Mouse (Mus musculus) myocyte (in vitro differentiated cells): Measurements from ENCODE around the gene Slc39a1. TPM values are rescaled to one million over a fixed set of nuclear protein-coding genes. Genes with fewer than 3 reads are reported as not detected.

Experiments used
- H3K27me3 ChIP-seq: one replicate; pipeline ENCODE4 v1.6.1; 2011; ENCODE audit not compliant: control insufficient read depth, insufficient read depth, insufficient read length
- H3K36me3 ChIP-seq: one replicate; pipeline ENCODE4 v1.6.1; 2011; ENCODE audit not compliant: control insufficient read depth, insufficient read depth
- H3K4me2 ChIP-seq: one replicate; pipeline ENCODE4 v1.6.1; 2011; ENCODE audit warnings: low read depth, control low read depth
- H3K4me3 ChIP-seq: one replicate; pipeline ENCODE4 v1.5.1; 2011; ENCODE audit warnings: mild to moderate bottlenecking, control low read depth, moderate library complexity
- H3K79me2 ChIP-seq: one replicate; pipeline ENCODE4 v1.6.1; 2011; ENCODE audit not compliant: control insufficient read depth, insufficient read depth
- H3ac ChIP-seq: one replicate; pipeline ENCODE4 v1.6.1; 2011; ENCODE audit not compliant: control insufficient read depth, insufficient read length
- CEBPB ChIP-seq: IDR thresholded peaks from 2 replicates; pipeline ENCODE4 v1.6.1; 2011; ENCODE audit warnings: mild to moderate bottlenecking, moderate library complexity; ENCODE audit not compliant: poor library complexity, insufficient read depth, severe bottlenecking
- E2F4 ChIP-seq: IDR thresholded peaks from one replicate; pipeline ENCODE4 v1.6.1; 2011; ENCODE audit warnings: mild to moderate bottlenecking, control low read depth, moderate library complexity; ENCODE audit not compliant: insufficient read depth
- MAX ChIP-seq: IDR thresholded peaks from one replicate; pipeline ENCODE4 v1.6.1; 2011; ENCODE audit warnings: low read depth, mild to moderate bottlenecking, control low read depth
- MYOD1 ChIP-seq, 3 experiments: IDR thresholded peaks; one replicate each; pipeline ENCODE4 v1.6.1; 2011; ENCODE audit warnings: control low read depth in 2 of 3, low read depth in 2 of 3, mild to moderate bottlenecking in 2 of 3, moderate library complexity in 1 of 3; ENCODE audit not compliant: insufficient read length in 2 of 3, control insufficient read depth in 1 of 3
- MYOG ChIP-seq, 3 experiments: IDR thresholded peaks; one replicate each; pipeline ENCODE4 v1.6.1; 2011; ENCODE audit warnings: control low read depth in 2 of 3, low read depth in 2 of 3, mild to moderate bottlenecking in 2 of 3; ENCODE audit not compliant: insufficient read length in 2 of 3, control insufficient read depth in 1 of 3, insufficient read depth in 1 of 3
- POLR2A ChIP-seq: IDR thresholded peaks from one replicate; pipeline ENCODE4 v1.6.1; 2011; ENCODE audit warnings: low read depth, mild to moderate bottlenecking, control low read depth, moderate library complexity; ENCODE audit not compliant: insufficient read length
- POLR2AphosphoS2 ChIP-seq: IDR thresholded peaks from one replicate; pipeline ENCODE4 v1.6.1; 2011; ENCODE audit warnings: low read depth, control low read depth; ENCODE audit not compliant: insufficient read length
- REST ChIP-seq: IDR thresholded peaks from one replicate; pipeline ENCODE4 v1.6.1; 2011; ENCODE audit warnings: mild to moderate bottlenecking, control low read depth, moderate library complexity; ENCODE audit not compliant: insufficient read depth, insufficient read length
- SRF ChIP-seq: IDR thresholded peaks from one replicate; pipeline ENCODE4 v1.6.1; 2011; ENCODE audit warnings: low read depth; ENCODE audit not compliant: control insufficient read depth, insufficient read length
- TCF12 ChIP-seq: IDR thresholded peaks from one replicate; pipeline ENCODE4 v1.6.1; 2011; ENCODE audit warnings: mild to moderate bottlenecking, control low read depth; ENCODE audit not compliant: poor library complexity, insufficient read depth, severe bottlenecking
- TCF3 ChIP-seq: IDR thresholded peaks from one replicate; pipeline ENCODE4 v1.6.1; 2011; ENCODE audit warnings: low read depth, control low read depth; ENCODE audit not compliant: insufficient read length
- USF1 ChIP-seq: IDR thresholded peaks from one replicate; pipeline ENCODE4 v1.6.1; 2011; ENCODE audit warnings: low read depth, mild to moderate bottlenecking, control low read depth, moderate library complexity
- polyA plus RNA-seq: library from polyadenylated mRNA; unstranded; fragments of >200 nt; fragmentation: generic; extraction: Trizol; gene quantifications from one replicate; pipeline ENCODE4 v1.2.1, GENCODE M21; 2012; ENCODE audit warnings: missing spikeins

The Slc39a1 gene
- polyA plus RNA-seq, 1 experiment = 111 TPM

GRCm38 (mm10) chr3:90268190-90268589 is 20.2 kb downstream of the Slc39a1 start:
- no peak for TF ChIP-seq MYOG (IDR thresholded peaks at IDR 0.05; ENCODE audit: control insufficient read depth in 1 of 3, insufficient read depth in 1 of 3, insufficient read length in 2 of 3, low read depth in 2 of 3)
- TF ChIP-seq POLR2A = no peak
- no peak for TF ChIP-seq E2F4
- TF ChIP-seq REST = no peak
- TF ChIP-seq POLR2AphosphoS2 = no peak
- TF ChIP-seq SRF = no peak
- no peak for TF ChIP-seq CEBPB
- no peak for TF ChIP-seq TCF12
- no peak for TF ChIP-seq MAX
- TF ChIP-seq MYOD1 (IDR thresholded peaks at IDR 0.05; ENCODE audit: control insufficient read depth in 1 of 3, insufficient read length in 2 of 3, low read depth in 2 of 3) = no peak
- TF ChIP-seq USF1 = no peak
- no peak for TF ChIP-seq TCF3
- Histone ChIP-seq H3ac (no peak overlapping the region), H3K27me3 (no peaks in the 10 kb centered on the region), H3K36me3 (no peaks in the 10 kb centered on the region), H3K79me2 (no peaks in the 10 kb centered on the region), H3K4me3 (no peak overlapping the region), H3K4me2 (no peak overlapping the region)

- Histone ChIP-seq H3K79me2 (no peaks in the 10 kb centered on the region), H3K36me3 (no peaks in the 10 kb centered on the region), H3K4me3 (no peak overlapping the region), H3ac (no peak overlapping the region), H3K4me2 (no peak overlapping the region), H3K27me3 (no peaks in the 10 kb centered on the region)
- TF ChIP-seq POLR2A = no peak
- no peak for TF ChIP-seq SRF
- no peak for TF ChIP-seq MYOG (IDR thresholded peaks at IDR 0.05; ENCODE audit: control insufficient read depth in 1 of 3, insufficient read depth in 1 of 3, insufficient read length in 2 of 3, low read depth in 2 of 3)
- no peak for TF ChIP-seq E2F4
- no peak for TF ChIP-seq TCF3
- TF ChIP-seq CEBPB = no peak
- TF ChIP-seq POLR2AphosphoS2 = no peak
- no peak for TF ChIP-seq MYOD1 (IDR thresholded peaks at IDR 0.05; ENCODE audit: control insufficient read depth in 1 of 3, insufficient read length in 2 of 3, low read depth in 2 of 3)
- TF ChIP-seq MAX = no peak
- TF ChIP-seq REST = no peak
- no peak for TF ChIP-seq TCF12
- TF ChIP-seq USF1 = no peak
Measured at GRCm38 (mm10) chr3:90268971-90269370, 21.0 kb downstream of the Slc39a1 start.

- Histone ChIP-seq H3K36me3 (no peaks in the 10 kb centered on the region), H3K27me3 (no peaks in the 10 kb centered on the region), H3K79me2 (no peaks in the 10 kb centered on the region), H3ac (no peak overlapping the region), H3K4me2 (no peak overlapping the region), H3K4me3 (no peak overlapping the region)
- no peak for TF ChIP-seq REST
- no peak for TF ChIP-seq MYOD1 (IDR thresholded peaks at IDR 0.05; ENCODE audit: control insufficient read depth in 1 of 3, insufficient read length in 2 of 3, low read depth in 2 of 3)
- no peak for TF ChIP-seq MAX
- TF ChIP-seq POLR2A = no peak
- TF ChIP-seq E2F4 = no peak
- TF ChIP-seq USF1 = no peak
- no peak for TF ChIP-seq TCF3
- TF ChIP-seq CEBPB = no peak
- TF ChIP-seq POLR2AphosphoS2 = no peak
- no peak for TF ChIP-seq MYOG (IDR thresholded peaks at IDR 0.05; ENCODE audit: control insufficient read depth in 1 of 3, insufficient read depth in 1 of 3, insufficient read length in 2 of 3, low read depth in 2 of 3)
- no peak for TF ChIP-seq SRF
Measured at GRCm38 (mm10) chr3:90270784-90271183, 22.8 kb downstream of the Slc39a1 start.

- Histone ChIP-seq H3K4me3 (no peak overlapping the region), H3ac (no peak overlapping the region), H3K79me2 (no peaks in the 10 kb centered on the region), H3K4me2 (no peak overlapping the region), H3K27me3 (no peaks in the 10 kb centered on the region), H3K36me3 (no peaks in the 10 kb centered on the region)
- no peak for TF ChIP-seq POLR2AphosphoS2
- TF ChIP-seq REST = no peak
- TF ChIP-seq SRF = no peak
- no peak for TF ChIP-seq MYOG (IDR thresholded peaks at IDR 0.05; ENCODE audit: control insufficient read depth in 1 of 3, insufficient read depth in 1 of 3, insufficient read length in 2 of 3, low read depth in 2 of 3)
- no peak for TF ChIP-seq MYOD1 (IDR thresholded peaks at IDR 0.05; ENCODE audit: control insufficient read depth in 1 of 3, insufficient read length in 2 of 3, low read depth in 2 of 3)
- no peak for TF ChIP-seq TCF12
- no peak for TF ChIP-seq TCF3
Measured at GRCm38 (mm10) chr3:90272170-90272569, 24.2 kb downstream of the Slc39a1 start.

GRCm38 (mm10) chr3:90273855-90274254 is 25.9 kb downstream of the Slc39a1 start:
- H3K27me3 ChIP-seq = no peaks in the 10 kb centered on the region
- no peaks in the 10 kb centered on the region for H3K79me2 ChIP-seq
- no peak for TF ChIP-seq MAX
- no peak for TF ChIP-seq USF1
- TF ChIP-seq REST = no peak
- TF ChIP-seq SRF = no peak
- TF ChIP-seq TCF3 = no peak
- TF ChIP-seq POLR2AphosphoS2 = no peak
- TF ChIP-seq TCF12 = no peak
- no peak for TF ChIP-seq POLR2A
- TF ChIP-seq MYOG (IDR thresholded peaks at IDR 0.05; ENCODE audit: control insufficient read depth in 1 of 3, insufficient read depth in 1 of 3, insufficient read length in 2 of 3, low read depth in 2 of 3) = no peak
- TF ChIP-seq MYOD1 (IDR thresholded peaks at IDR 0.05; ENCODE audit: control insufficient read depth in 1 of 3, insufficient read length in 2 of 3, low read depth in 2 of 3) = no peak
- no peak for TF ChIP-seq E2F4
- TF ChIP-seq CEBPB = no peak
- no peak overlapping the region for H3K4me3 ChIP-seq
- no peak overlapping the region for H3K4me2 ChIP-seq
- no peaks in the 10 kb centered on the region for H3K36me3 ChIP-seq
- H3ac ChIP-seq = no peak overlapping the region
